Mouse (Mus musculus) lung, postnatal 4 days (tissue): Measurements from ENCODE around the gene Rab14.
A peak's percentile ranks its signal among the peaks of the same experiment; 100 is the strongest.

ENCODE experiments used
- DNase-seq, 2 experiments: peaks; one replicate each; pipeline ENCODE4 v3.0.0; 2021

The Rab14 gene

GRCm38 (mm10) chr2:35199971-35200897 is 686 bp downstream of the Rab14 start:
- peak in 1 of 2 experiments; percentile 53 for DNase-seq

GRCm38 (mm10) chr2:35199541-35199940 is 1.4 kb downstream of the Rab14 start:
- DNase-seq = no peak

GRCm38 (mm10) chr2:35195626-35196544 is 5.0 kb downstream of the Rab14 start:
- DNase-seq = no peak

- DNase-seq = no peak
Observed at GRCm38 (mm10) chr2:35193976-35194375, 6.9 kb downstream of the Rab14 start.

GRCm38 (mm10) chr2:35188929-35189328 is 12.0 kb downstream of the Rab14 start:
- DNase-seq = no peak

GRCm38 (mm10) chr2:35183115-35183673 is 17.7 kb downstream of the Rab14 start:
- no peak for DNase-seq

GRCm38 (mm10) chr2:35178153-35178552 is 22.8 kb downstream of the Rab14 start:
- DNase-seq = no peak

- DNase-seq = no peak
Observed at GRCm38 (mm10) chr2:35175281-35176065, 25.4 kb downstream of the Rab14 start.

GRCm38 (mm10) chr2:35174100-35174499 is 26.8 kb downstream of the Rab14 start:
- DNase-seq = peak in 1 of 2 experiments; percentile 42

GRCm38 (mm10) chr2:35173666-35174065 is 27.3 kb downstream of the Rab14 start:
- DNase-seq = no peak

- no peak for DNase-seq
Observed at GRCm38 (mm10) chr2:35172246-35172645, 28.7 kb downstream of the Rab14 start.

- DNase-seq = peak; percentile 78 to 92
Observed at GRCm38 (mm10) chr2:35171341-35171861, 29.5 kb downstream of the Rab14 start.

GRCm38 (mm10) chr2:35169452-35169851 is 31.5 kb downstream of the Rab14 start:
- DNase-seq = no peak

- no peak for DNase-seq
Observed at GRCm38 (mm10) chr2:35166816-35167215, 34.1 kb downstream of the Rab14 start.

- no peak for DNase-seq
Observed at GRCm38 (mm10) chr2:35165416-35165815, 35.5 kb downstream of the Rab14 start.

GRCm38 (mm10) chr2:35163396-35163795 is 37.5 kb downstream of the Rab14 start:
- DNase-seq = no peak

GRCm38 (mm10) chr2:35161846-35162488 is 39.0 kb downstream of the Rab14 start:
- DNase-seq = no peak

GRCm38 (mm10) chr2:35160206-35160605 is 40.7 kb downstream of the Rab14 start:
- DNase-seq = peak; percentile 48 to 49

- DNase-seq = no peak
Observed at GRCm38 (mm10) chr2:35158358-35158757, 42.6 kb downstream of the Rab14 start.

GRCm38 (mm10) chr2:35157836-35158235 is 43.1 kb downstream of the Rab14 start:
- DNase-seq = no peak

GRCm38 (mm10) chr2:35156985-35157384 is 43.9 kb downstream of the Rab14 start:
- no peak for DNase-seq
